Mouse (Mus musculus) heart, adult 2 months (tissue): Measurements from ENCODE around the gene Lrch3. TPM values are rescaled to one million over a fixed set of nuclear protein-coding genes. Genes with fewer than 3 reads are reported as not detected.

Experiments used
- DNase-seq, 2 experiments: peaks; one replicate each; pipeline ENCODE4 v3.0.0; 2021
- H3K27ac ChIP-seq: fragments of 200-600 bp; 2 replicates; pipeline ENCODE4 v1.8.1; 2022
- H3K27me3 ChIP-seq: fragments of 200-500 bp; 2 replicates; pipeline ENCODE4 v1.6.1; 2012; ENCODE audit warnings: mild to moderate bottlenecking, low read length, inconsistent platforms, mixed read lengths; ENCODE audit not compliant: control insufficient read depth, insufficient read depth
- H3K36me3 ChIP-seq: fragments of 200-500 bp; 2 replicates; pipeline ENCODE4 v1.6.1; 2012; ENCODE audit warnings: low read length, inconsistent platforms; ENCODE audit not compliant: control insufficient read depth, insufficient read depth
- H3K4me1 ChIP-seq: fragments of 200-500 bp; 2 replicates; pipeline ENCODE4 v1.6.1; 2011; ENCODE audit warnings: low read length; ENCODE audit not compliant: control insufficient read depth, insufficient read depth
- H3K4me3 ChIP-seq: fragments of 200-600 bp; 2 replicates; pipeline ENCODE4 v1.8.1; 2022
- H3K79me2 ChIP-seq: fragments of 200-500 bp; replicated peaks from 2 replicates; pipeline ENCODE4 v1.6.1; 2012; ENCODE audit warnings: mild to moderate bottlenecking, inconsistent platforms, low read length, moderate library complexity, mixed read lengths; ENCODE audit not compliant: control insufficient read depth, insufficient read depth
- H3K9ac ChIP-seq: fragments of 200-500 bp; 2 replicates; pipeline ENCODE4 v1.6.1; 2012; ENCODE audit warnings: low read depth, mild to moderate bottlenecking, control low read depth, inconsistent platforms, low read length, mixed read lengths
- CTCF ChIP-seq: fragments of 200-600 bp; IDR thresholded peaks from 2 replicates; pipeline ENCODE4 v1.8.1; 2022; ENCODE audit warnings: antibody characterized with exemption, mild to moderate bottlenecking, moderate library complexity
- EP300 ChIP-seq: fragments of 200-500 bp; IDR thresholded peaks from 2 replicates; pipeline ENCODE4 v1.6.1; 2011; ENCODE audit warnings: low read depth, low read length, control low read depth; ENCODE audit not compliant: insufficient read depth
- POLR2A ChIP-seq: fragments of 200-500 bp; IDR thresholded peaks from 2 replicates; pipeline ENCODE4 v1.6.1; 2011; ENCODE audit warnings: mild to moderate bottlenecking, low read depth, low read length, control low read depth; ENCODE audit not compliant: insufficient read depth
- WGBS: fragments of 180-500 bp; shearing (Covaris S2); methylation state at CpG from one replicate; pipeline ENCODE4 v1.1.7; 2018; 5-methylcytosine and 5-hydroxymethylcytosine counted together
- intact Hi-C: fragments of 180-260 bp; cut with DNase I; formaldehyde crosslinking; loops from one replicate; pipeline ENCODE4 v1.15.1; 2025
- polyA plus RNA-seq: library from polyadenylated mRNA; depleted of rRNA; stranded (reverse); fragments of >200 nt; gene quantifications from 2 replicates; pipeline ENCODE4 v1.2.3, GENCODE M21; 2012
- total RNA-seq, 2 experiments: library from RNA; stranded (reverse); gene quantifications; 2 replicates each; pipeline ENCODE4 v1.2.3; 2021

Gene Lrch3
- total and polyA plus RNA-seq, 3 experiments, result 13.8 to 22.6 (median 20.3) TPM

GRCm38 (mm10) chr16:33005216-33005615, 91.3 kb downstream of the Lrch3 start:
- H3K9ac ChIP-seq, result no peak overlapping the region
- TF ChIP-seq CTCF (no peak), POLR2A (no peak), EP300 (no peak)
- DNase-seq, result peak in 1 of 2 experiments; percentile 15
- H3K27ac ChIP-seq, result no peak overlapping the region
- no peaks in the 10 kb centered on the region; the same call in 1 of the 2 replicates for H3K4me1 ChIP-seq
- no peak overlapping the region for H3K4me3 ChIP-seq
- WGBS, result 14% methylated on average over 9 of the region's 9 CpGs
- intact Hi-C loops, result no loop called here
- no peaks in the 10 kb centered on the region; the same call in 1 of the 2 replicates for H3K36me3 ChIP-seq
- no peaks in the 10 kb centered on the region for H3K27me3 ChIP-seq
- no peaks in the 10 kb centered on the region for H3K79me2 ChIP-seq

GRCm38 (mm10) chr16:33006888-33007287, 93.0 kb downstream of the Lrch3 start:
- DNase-seq, result no peak
- intact Hi-C loops, result no loop called here
- Histone ChIP-seq H3K79me2 (no peaks in the 10 kb centered on the region), H3K9ac (no peak overlapping the region), H3K4me3 (no peak overlapping the region), H3K4me1 (no peaks in the 10 kb centered on the region; the same call in 1 of the 2 replicates), H3K27ac (no peak overlapping the region), H3K27me3 (no peaks in the 10 kb centered on the region), H3K36me3 (no peaks in the 10 kb centered on the region)
- TF ChIP-seq EP300, result no peak
- no peak for TF ChIP-seq CTCF
- TF ChIP-seq POLR2A, result no peak
- WGBS, result 88% methylated on average over 7 of the region's 7 CpGs

- Histone ChIP-seq H3K27ac (no peak overlapping the region), H3K27me3 (no peaks in the 10 kb centered on the region), H3K79me2 (no peaks in the 10 kb centered on the region), H3K36me3 (no peaks in the 10 kb centered on the region), H3K4me1 (no peaks in the 10 kb centered on the region; the same call in 1 of the 2 replicates), H3K4me3 (no peak overlapping the region), H3K9ac (no peak overlapping the region)
- no peak for DNase-seq
- intact Hi-C loops, result no loop called here
- no peak for TF ChIP-seq EP300
- TF ChIP-seq CTCF, result no peak
- no peak for TF ChIP-seq POLR2A
- 77% methylated on average over 7 of the region's 7 CpGs for WGBS
These were observed 93.5 kb downstream of the Lrch3 start for GRCm38 (mm10) chr16:33007436-33007835.

GRCm38 (mm10) chr16:33010166-33010565, 96.3 kb downstream of the Lrch3 start:
- Histone ChIP-seq H3K36me3 (no peaks in the 10 kb centered on the region), H3K27ac (no peak overlapping the region), H3K79me2 (no peaks in the 10 kb centered on the region), H3K27me3 (no peaks in the 10 kb centered on the region), H3K4me1 (no peaks in the 10 kb centered on the region; the same call in 1 of the 2 replicates), H3K4me3 (no peak overlapping the region), H3K9ac (no peak overlapping the region)
- intact Hi-C loops, result no loop called here
- no peak for DNase-seq
- WGBS, result 93% methylated on average over 6 of the region's 6 CpGs
- no peak for TF ChIP-seq EP300
- no peak for TF ChIP-seq CTCF
- TF ChIP-seq POLR2A, result no peak

GRCm38 (mm10) chr16:33013801-33014200, 99.9 kb downstream of the Lrch3 start:
- no peak overlapping the region for H3K27ac ChIP-seq
- DNase-seq, result no peak
- intact Hi-C loops, result no loop called here
- no peak for TF ChIP-seq CTCF
- H3K9ac ChIP-seq, result no peak overlapping the region
- WGBS, result 89% methylated on average over 5 of the region's 5 CpGs
- H3K36me3 ChIP-seq, result no peaks in the 10 kb centered on the region
- H3K79me2 ChIP-seq, result no peaks in the 10 kb centered on the region
- no peaks in the 10 kb centered on the region for H3K27me3 ChIP-seq
- H3K4me3 ChIP-seq, result no peak overlapping the region
- no peaks in the 10 kb centered on the region for H3K4me1 ChIP-seq

- no peaks in the 10 kb centered on the region for H3K27me3 ChIP-seq
- H3K36me3 ChIP-seq, result no peaks in the 10 kb centered on the region
- WGBS, result 70% methylated on average over 1 of the region's 1 CpGs
- DNase-seq, result no peak
- H3K4me1 ChIP-seq, result no peaks in the 10 kb centered on the region
- H3K9ac ChIP-seq, result no peak overlapping the region
- TF ChIP-seq EP300 (no peak), POLR2A (no peak), CTCF (no peak)
- no peaks in the 10 kb centered on the region for H3K79me2 ChIP-seq
- no peak overlapping the region for H3K27ac ChIP-seq
- intact Hi-C loops, result no loop called here
- no peak overlapping the region for H3K4me3 ChIP-seq
These were observed 101.0 kb downstream of the Lrch3 start for GRCm38 (mm10) chr16:33014921-33015320.

- H3K4me3 ChIP-seq, result no peak overlapping the region
- TF ChIP-seq EP300, result no peak
- TF ChIP-seq CTCF, result no peak
- no peak for TF ChIP-seq POLR2A
- 91% methylated on average over 3 of the region's 3 CpGs for WGBS
- no peaks in the 10 kb centered on the region for H3K79me2 ChIP-seq
- no peaks in the 10 kb centered on the region for H3K36me3 ChIP-seq
- no peaks in the 10 kb centered on the region for H3K27me3 ChIP-seq
- no peaks in the 10 kb centered on the region for H3K4me1 ChIP-seq
- DNase-seq, result no peak
- no peak overlapping the region for H3K9ac ChIP-seq
- H3K27ac ChIP-seq, result no peak overlapping the region
- intact Hi-C loops, result no loop called here
These were observed 101.6 kb downstream of the Lrch3 start for GRCm38 (mm10) chr16:33015396-33015907.
